Mouse (Mus musculus): ENCODE data around the gene Plxna2. TPM values are rescaled to one million over a fixed set of nuclear protein-coding genes. Genes with fewer than 3 reads are reported as not detected.

The Plxna2 gene
- 24.2 and 28.3 TPM in 2 replicates for polyA plus RNA-seq (2015; fragmentation: Nextera tagmentation; extraction: Ambion mirVana)

DNA sequence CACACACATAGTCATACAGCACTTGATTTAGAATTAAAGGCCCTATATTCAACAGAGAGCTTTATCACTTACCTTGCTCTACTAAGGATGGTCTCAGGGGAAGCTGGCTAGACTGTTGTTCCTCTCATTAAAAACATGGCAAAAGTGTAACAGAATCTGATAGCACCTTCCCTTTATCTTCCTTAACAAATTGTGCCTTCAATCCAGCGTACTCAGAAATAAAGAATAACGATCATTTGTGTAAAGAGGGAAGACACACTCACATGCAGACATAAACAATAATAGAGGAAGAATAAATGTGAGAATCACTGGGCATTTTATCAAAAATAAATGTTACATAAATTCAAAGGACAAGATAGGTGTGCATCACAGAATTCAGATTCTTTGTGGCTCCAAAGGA lies at the start of gene Plxna2:
TSS of gene Plxna2 (plus strand) at position 301 of the 400 bp plus-strand sequence.
- peak within 1 kb of the TSS; percentile 97 for H3K9ac ChIP-seq (ENCODE audit: low read depth, low read length)
- peak within 1 kb of the TSS; percentile 97 for H3K4me3 ChIP-seq (ENCODE audit: low read length)
- 96% methylated on average over 2 of the region's 2 CpGs for WGBS
- peak within 1 kb of the TSS; percentile 90 for H3K4me2 ChIP-seq (ENCODE audit: low read length)
- H3K9me3 ChIP-seq (ENCODE audit: control insufficient read depth, low read length) = no peaks in the 10 kb centered on the region
- peak within 1 kb of the TSS; percentile 88 for H3K27ac ChIP-seq (ENCODE audit: low read depth, low read length)
- no peaks in the 10 kb centered on the region for H3K27me3 ChIP-seq (replicated peaks; ENCODE audit: control insufficient read depth, insufficient read depth, low read length)
- peaks cover 15% of the 10 kb centered on the region for H3K4me1 ChIP-seq (ENCODE audit: control insufficient read depth, insufficient read depth, low read depth, low read length)
- H3K36me3 ChIP-seq (ENCODE audit: control insufficient read depth, insufficient read depth, low read length) = no peaks in the 10 kb centered on the region
- ATAC-seq = no peak

DNA sequence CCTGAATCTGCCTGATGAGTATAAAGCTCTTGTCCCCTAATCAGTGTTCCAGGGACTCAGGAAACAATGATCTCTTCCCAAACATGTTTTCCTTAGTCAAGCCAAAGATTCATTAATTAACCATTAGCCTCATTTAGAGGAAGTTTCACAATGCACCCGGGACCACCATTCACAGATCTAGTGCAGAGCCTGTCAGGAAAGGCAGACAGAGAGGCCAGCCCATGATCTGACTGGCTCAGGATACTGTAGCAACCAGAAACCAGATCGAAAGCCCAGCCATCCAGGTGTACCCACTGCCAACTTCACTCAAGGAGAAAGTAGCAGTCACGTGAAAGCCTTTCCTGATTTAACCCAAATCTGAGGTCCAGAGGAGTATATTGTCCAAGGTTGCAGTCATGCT lies 44.1 kb upstream of the Plxna2 start:
- Histone ChIP-seq H3K9ac (ENCODE audit: low read depth, low read length) (no peak overlapping the region), H3K4me3 (ENCODE audit: low read length) (no peak overlapping the region), H3K27ac (ENCODE audit: low read depth, low read length) (no peak overlapping the region), H3K4me2 (ENCODE audit: low read length) (no peak overlapping the region), H3K27me3 (replicated peaks; ENCODE audit: control insufficient read depth, insufficient read depth, low read length) (no peaks in the 10 kb centered on the region), H3K9me3 (ENCODE audit: control insufficient read depth, low read length) (no peaks in the 10 kb centered on the region), H3K36me3 (ENCODE audit: control insufficient read depth, insufficient read depth, low read length) (no peaks in the 10 kb centered on the region), H3K4me1 (ENCODE audit: control insufficient read depth, insufficient read depth, low read depth, low read length) (no peaks in the 10 kb centered on the region; the same call in 1 of the 2 replicates)
- no peak for ATAC-seq
- 49% methylated on average over 3 of the region's 3 CpGs for WGBS

DNA sequence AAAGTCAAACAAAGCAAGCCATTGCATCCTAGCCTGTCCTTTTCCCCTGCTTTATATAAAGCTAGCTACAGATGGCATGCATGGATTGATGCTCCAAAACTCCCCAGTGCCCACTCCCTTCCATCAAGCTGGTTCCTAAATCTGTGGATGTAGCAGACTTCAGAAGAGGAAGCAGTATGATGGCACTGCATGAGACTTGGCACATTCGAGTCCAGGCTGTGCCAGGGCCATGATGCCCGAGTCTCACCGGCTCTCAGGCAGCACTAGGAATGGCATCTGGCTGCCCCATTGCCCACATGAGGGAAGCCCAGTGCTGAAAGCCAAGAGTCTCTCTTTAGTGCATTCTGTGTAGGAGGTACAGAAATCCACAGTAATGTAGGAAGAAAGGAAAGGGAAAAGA lies 39.7 kb upstream of the Plxna2 start:
- 65% methylated on average over 3 of the region's 3 CpGs for WGBS
- Histone ChIP-seq H3K27me3 (replicated peaks; ENCODE audit: control insufficient read depth, insufficient read depth, low read length) (no peaks in the 10 kb centered on the region), H3K9ac (ENCODE audit: low read depth, low read length) (no peak overlapping the region), H3K4me1 (ENCODE audit: control insufficient read depth, insufficient read depth, low read depth, low read length) (no peaks in the 10 kb centered on the region; the same call in 1 of the 2 replicates), H3K27ac (ENCODE audit: low read depth, low read length) (no peak overlapping the region), H3K4me2 (ENCODE audit: low read length) (no peak overlapping the region), H3K4me3 (ENCODE audit: low read length) (no peak overlapping the region), H3K36me3 (ENCODE audit: control insufficient read depth, insufficient read depth, low read length) (no peaks in the 10 kb centered on the region), H3K9me3 (ENCODE audit: control insufficient read depth, low read length) (no peaks in the 10 kb centered on the region)
- peak; percentile 90 for ATAC-seq

DNA sequence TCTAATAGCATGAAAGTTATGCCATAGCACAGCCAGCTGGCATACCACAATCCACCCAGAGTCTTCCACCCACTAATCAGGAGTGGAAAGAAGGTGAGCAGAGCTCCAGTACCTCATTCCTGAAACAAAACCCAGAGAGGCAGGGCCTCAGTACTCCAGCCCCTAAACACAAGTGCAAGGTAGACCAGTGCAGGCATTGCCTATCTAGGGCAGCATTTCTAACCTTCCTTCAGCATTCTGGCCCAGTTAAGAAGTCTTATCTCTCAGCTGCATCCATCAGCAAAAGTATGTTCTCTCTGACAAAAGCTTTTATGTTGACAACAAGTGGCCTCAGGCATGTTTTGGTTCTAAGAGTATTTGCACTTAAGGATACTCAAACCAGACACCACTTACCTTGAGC lies 37.5 kb upstream of the Plxna2 start:
- no peak for ATAC-seq
- no peak overlapping the region for H3K4me3 ChIP-seq (ENCODE audit: low read length)
- H3K4me1 ChIP-seq (ENCODE audit: control insufficient read depth, insufficient read depth, low read depth, low read length) = no peaks in the 10 kb centered on the region
- H3K27me3 ChIP-seq (replicated peaks; ENCODE audit: control insufficient read depth, insufficient read depth, low read length) = no peaks in the 10 kb centered on the region
- H3K9me3 ChIP-seq (ENCODE audit: control insufficient read depth, low read length) = no peaks in the 10 kb centered on the region
- H3K36me3 ChIP-seq (ENCODE audit: control insufficient read depth, insufficient read depth, low read length) = no peaks in the 10 kb centered on the region
- no peak overlapping the region for H3K27ac ChIP-seq (ENCODE audit: low read depth, low read length)
- no peak overlapping the region for H3K4me2 ChIP-seq (ENCODE audit: low read length)
- no peak overlapping the region for H3K9ac ChIP-seq (ENCODE audit: low read depth, low read length)

DNA sequence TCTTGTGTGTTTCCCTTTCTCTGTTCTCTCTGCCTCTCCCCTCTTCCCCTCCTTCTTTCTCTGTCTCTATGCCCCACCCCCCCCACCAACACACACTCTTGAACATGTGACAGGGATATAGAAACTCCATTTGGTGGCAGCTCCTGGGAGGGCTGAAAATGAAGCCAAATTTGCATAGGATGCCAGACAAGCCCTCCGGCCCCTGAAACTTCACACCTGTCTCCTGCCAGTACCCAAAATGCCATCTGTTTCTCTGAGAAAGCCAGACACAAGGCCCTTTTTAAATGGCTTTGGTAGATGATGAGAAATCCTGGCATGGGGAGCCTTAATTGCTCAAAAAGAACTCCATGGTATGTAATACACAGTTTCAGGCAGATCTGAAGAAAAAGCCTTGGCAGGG lies 31.3 kb upstream of the Plxna2 start:
- Histone ChIP-seq H3K4me1 (ENCODE audit: control insufficient read depth, insufficient read depth, low read depth, low read length) (peaks cover 15% of the 10 kb centered on the region; the same call in 1 of the 2 replicates), H3K4me2 (ENCODE audit: low read length) (no peak overlapping the region), H3K27ac (ENCODE audit: low read depth, low read length) (no peak overlapping the region), H3K27me3 (replicated peaks; ENCODE audit: control insufficient read depth, insufficient read depth, low read length) (no peaks in the 10 kb centered on the region), H3K9ac (ENCODE audit: low read depth, low read length) (no peak overlapping the region), H3K36me3 (ENCODE audit: control insufficient read depth, insufficient read depth, low read length) (no peaks in the 10 kb centered on the region), H3K9me3 (ENCODE audit: control insufficient read depth, low read length) (no peaks in the 10 kb centered on the region), H3K4me3 (ENCODE audit: low read length) (no peak overlapping the region)
- WGBS = 52% methylated on average over 1 of the region's 1 CpGs
- peak; percentile 64 for ATAC-seq

DNA sequence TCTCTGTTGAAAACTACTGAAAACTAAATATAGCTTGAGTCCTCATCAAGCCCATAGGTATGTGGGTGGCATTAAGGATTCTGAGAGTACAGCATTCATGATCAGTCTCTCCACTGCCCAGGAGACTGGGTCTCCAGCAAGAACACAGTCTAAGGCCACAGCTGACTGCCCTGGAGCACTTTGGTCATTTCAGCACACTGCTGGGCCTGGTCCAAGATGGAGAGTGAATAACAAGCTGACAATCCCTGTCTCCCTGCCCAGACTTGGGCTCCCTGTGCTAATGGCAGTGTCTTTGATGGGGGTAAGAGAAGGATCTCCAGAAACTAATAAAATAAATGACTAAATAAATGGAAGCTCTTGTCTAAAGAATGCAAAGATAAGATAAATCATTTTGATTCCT lies 30.5 kb upstream of the Plxna2 start:
- Histone ChIP-seq H3K9me3 (ENCODE audit: control insufficient read depth, low read length) (no peaks in the 10 kb centered on the region), H3K4me2 (ENCODE audit: low read length) (no peak overlapping the region), H3K27me3 (replicated peaks; ENCODE audit: control insufficient read depth, insufficient read depth, low read length) (no peaks in the 10 kb centered on the region), H3K9ac (ENCODE audit: low read depth, low read length) (no peak overlapping the region), H3K4me1 (ENCODE audit: control insufficient read depth, insufficient read depth, low read depth, low read length) (peaks cover 15% of the 10 kb centered on the region; the same call in 1 of the 2 replicates), H3K27ac (ENCODE audit: low read depth, low read length) (no peak overlapping the region), H3K36me3 (ENCODE audit: control insufficient read depth, insufficient read depth, low read length) (no peaks in the 10 kb centered on the region), H3K4me3 (ENCODE audit: low read length) (no peak overlapping the region)
- ATAC-seq = peak; percentile 86

DNA sequence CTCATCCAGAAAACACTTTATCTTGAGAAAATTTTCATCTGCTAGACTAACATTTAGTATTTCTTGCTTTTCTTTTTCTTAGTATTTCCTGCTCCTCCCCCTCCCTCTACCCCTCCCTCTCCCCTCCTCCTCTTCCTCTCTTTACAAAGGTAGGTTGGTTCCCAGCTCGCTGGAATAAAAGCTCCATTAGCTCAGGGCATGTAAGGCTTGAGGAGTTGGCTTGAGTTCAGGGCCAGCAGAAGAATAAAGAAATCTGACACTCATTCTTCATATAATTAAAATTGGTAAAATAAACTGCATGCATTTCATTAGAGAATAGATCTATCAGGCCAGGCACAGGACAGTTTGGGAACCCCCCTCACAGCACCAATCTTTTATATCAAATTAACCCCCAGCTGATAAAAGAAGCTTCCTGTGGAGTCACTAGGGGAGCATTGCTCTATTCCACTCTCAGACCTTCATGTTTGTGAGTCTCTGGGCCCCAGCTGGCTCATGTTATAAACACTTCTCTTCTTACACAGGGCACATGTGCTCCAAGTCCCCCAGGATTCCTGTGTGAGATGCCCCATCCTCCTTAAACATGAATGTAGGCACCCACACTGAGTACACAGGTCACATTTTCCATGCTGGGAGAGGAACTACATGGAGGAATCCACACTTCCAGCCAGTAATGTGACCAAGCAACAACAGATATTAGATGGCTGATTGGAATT lies 29.9 kb upstream of the Plxna2 start:
- ATAC-seq = peak; percentile 45; the same call in 1 of the 2 replicates

DNA sequence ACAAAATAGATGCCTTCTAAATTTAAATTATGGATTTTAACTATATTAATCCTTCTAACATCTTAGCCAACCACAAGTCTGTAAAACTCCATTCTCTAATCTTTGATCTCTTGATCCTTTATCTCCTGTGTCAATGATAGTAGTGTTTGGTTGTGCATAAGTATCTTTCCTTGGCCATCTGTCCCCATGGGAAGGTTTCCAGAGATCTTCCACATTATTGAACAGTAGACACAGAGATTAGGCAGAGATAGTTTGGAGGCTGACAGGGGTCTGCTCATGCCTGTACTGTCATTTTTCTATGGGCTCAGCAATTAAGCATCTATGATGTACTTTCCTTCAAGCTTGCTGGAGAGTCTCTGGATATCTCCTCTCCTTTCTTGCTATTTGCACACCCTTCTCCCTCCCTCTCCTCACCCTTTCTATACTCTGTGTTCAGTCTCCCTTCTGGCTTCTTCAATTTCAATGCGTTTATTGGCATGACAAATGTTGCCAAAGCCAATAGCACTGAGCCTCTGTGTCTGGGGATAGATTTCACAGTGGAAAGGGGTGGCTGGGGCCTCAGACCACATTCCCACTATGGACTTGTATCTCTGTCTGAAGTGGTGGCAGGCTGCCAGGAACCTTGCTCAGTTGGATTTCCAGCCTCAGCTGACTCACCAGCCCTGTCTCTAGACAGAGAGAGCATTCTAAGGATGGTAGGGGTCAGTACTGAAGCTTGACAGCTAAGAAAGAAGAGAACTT lies 29.1 kb upstream of the Plxna2 start:
- H3K27me3 ChIP-seq (replicated peaks; ENCODE audit: control insufficient read depth, insufficient read depth, low read length) = no peaks in the 10 kb centered on the region
- H3K36me3 ChIP-seq (ENCODE audit: control insufficient read depth, insufficient read depth, low read length) = no peaks in the 10 kb centered on the region
- H3K9ac ChIP-seq (ENCODE audit: low read depth, low read length) = no peak overlapping the region
- H3K4me2 ChIP-seq (ENCODE audit: low read length) = no peak overlapping the region
- peaks cover 15% of the 10 kb centered on the region; the same call in 1 of the 2 replicates for H3K4me1 ChIP-seq (ENCODE audit: control insufficient read depth, insufficient read depth, low read depth, low read length)
- H3K4me3 ChIP-seq (ENCODE audit: low read length) = no peak overlapping the region
- ATAC-seq = peak; percentile 62
- H3K9me3 ChIP-seq (ENCODE audit: control insufficient read depth, low read length) = no peaks in the 10 kb centered on the region
- 29% methylated on average over 1 of the region's 1 CpGs for WGBS
- H3K27ac ChIP-seq (ENCODE audit: low read depth, low read length) = no peak overlapping the region

More for the DNA sequence above, 29.9 kb upstream of the Plxna2 start:
- no peaks in the 10 kb centered on the region for H3K9me3 ChIP-seq (ENCODE audit: control insufficient read depth, low read length)
- no peak overlapping the region for H3K4me3 ChIP-seq (ENCODE audit: low read length)
- H3K27me3 ChIP-seq (replicated peaks; ENCODE audit: control insufficient read depth, insufficient read depth, low read length) = no peaks in the 10 kb centered on the region
- H3K36me3 ChIP-seq (ENCODE audit: control insufficient read depth, insufficient read depth, low read length) = no peaks in the 10 kb centered on the region
- no peak overlapping the region for H3K4me2 ChIP-seq (ENCODE audit: low read length)
- 6% methylated on average over 1 of the region's 1 CpGs for WGBS
- no peak overlapping the region for H3K9ac ChIP-seq (ENCODE audit: low read depth, low read length)
- H3K4me1 ChIP-seq (ENCODE audit: control insufficient read depth, insufficient read depth, low read depth, low read length) = peaks cover 15% of the 10 kb centered on the region; the same call in 1 of the 2 replicates
- H3K27ac ChIP-seq (ENCODE audit: low read depth, low read length) = 0 out of 2 replicates have a peak overlapping the region, but pooled peaks have one; percentile 46

DNA sequence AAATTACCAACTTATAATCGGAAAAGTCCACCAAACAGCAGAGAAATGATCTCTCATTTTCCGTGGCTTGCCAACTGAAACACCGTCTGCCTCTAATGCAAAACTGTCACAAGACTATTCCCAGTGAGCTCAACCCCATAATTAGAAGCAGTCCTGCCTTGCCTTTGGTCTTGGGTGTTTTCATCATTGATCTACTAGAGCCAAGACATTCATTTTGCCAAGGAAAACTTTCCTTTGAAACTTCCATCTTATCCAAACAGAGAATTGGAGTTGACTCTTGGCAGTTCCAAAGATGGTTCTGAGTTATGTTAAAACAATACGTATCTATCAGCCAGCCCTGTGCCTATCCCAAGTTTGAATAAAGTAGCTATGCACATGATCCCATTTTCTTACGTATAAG lies 24.9 kb upstream of the Plxna2 start:
- Histone ChIP-seq H3K9me3 (ENCODE audit: control insufficient read depth, low read length) (no peaks in the 10 kb centered on the region), H3K4me2 (ENCODE audit: low read length) (no peak overlapping the region), H3K36me3 (ENCODE audit: control insufficient read depth, insufficient read depth, low read length) (no peaks in the 10 kb centered on the region), H3K4me3 (ENCODE audit: low read length) (no peak overlapping the region), H3K27me3 (replicated peaks; ENCODE audit: control insufficient read depth, insufficient read depth, low read length) (no peaks in the 10 kb centered on the region), H3K9ac (ENCODE audit: low read depth, low read length) (no peak overlapping the region), H3K27ac (ENCODE audit: low read depth, low read length) (no peak overlapping the region), H3K4me1 (ENCODE audit: control insufficient read depth, insufficient read depth, low read depth, low read length) (peaks cover 11% of the 10 kb centered on the region; the same call in 1 of the 2 replicates)
- no peak for ATAC-seq
- WGBS = 80% methylated on average over 5 of the region's 5 CpGs

All from hindbrain, embryonic 16.5 days (tissue).